Mouse (Mus musculus) bone marrow, adult 2 months (tissue): ENCODE data around the gene Tenm4.

Source experiments
- CTCF ChIP-seq: fragments of 200-500 bp; IDR thresholded peaks from 2 replicates; pipeline ENCODE4 v1.5.1; 2011; ENCODE audit warnings: low read length, control low read depth; ENCODE audit not compliant: control insufficient read depth, insufficient read depth
- POLR2A ChIP-seq: fragments of 200-500 bp; IDR thresholded peaks from 2 replicates; pipeline ENCODE4 v1.6.1; 2011; ENCODE audit warnings: low read depth, mild to moderate bottlenecking, control low read depth, low read length, borderline replicate concordance; ENCODE audit not compliant: control insufficient read depth

DNA sequence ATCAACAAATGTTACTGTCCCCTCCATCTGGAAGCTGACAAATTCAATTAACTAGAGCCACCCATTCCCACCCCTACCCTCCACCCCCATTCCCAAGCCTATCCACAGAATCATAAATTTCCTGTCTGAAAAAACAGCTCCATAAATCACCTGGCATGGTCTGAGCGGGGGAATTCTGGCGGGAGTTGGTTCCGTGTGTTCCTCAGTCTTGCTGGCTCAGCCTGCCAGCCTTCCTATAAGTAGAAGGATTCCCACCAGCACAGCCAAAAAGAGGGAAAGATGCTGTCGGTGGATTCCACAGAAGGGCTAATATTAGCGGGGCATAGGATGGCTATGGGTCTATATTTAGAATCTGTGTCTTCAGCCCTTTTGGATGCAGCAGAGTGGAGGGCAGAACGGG lies 204.5 kb downstream of the Tenm4 start:
- TF ChIP-seq POLR2A: no peak
- no peak for TF ChIP-seq CTCF
